Mouse (Mus musculus): ENCODE measurements at regions not wholly inside any gene's neighbourhood (a gene's known extent, or its start where the extent isn't known, plus 50 kb on each side); places are given as distances from the start of the nearest gene placed in this dataset.

- Histone ChIP-seq H3K36me3 (ENCODE audit: control insufficient read depth, insufficient read depth) (no peaks in the 10 kb centered on the region), H3K4me3 (ENCODE audit: low read depth, low read length) (no peak overlapping the region), H3K27ac (ENCODE audit: low read length) (no peak overlapping the region), H3K9ac (ENCODE audit: low read depth, low read length) (no peak overlapping the region), H3K4me2 (ENCODE audit: low read depth, low read length) (no peak overlapping the region), H3K27me3 (ENCODE audit: control insufficient read depth, insufficient read depth, low read depth, low read length) (no peaks in the 10 kb centered on the region), H3K9me3 (replicated peaks; ENCODE audit: control insufficient read depth, low read length) (no peaks in the 10 kb centered on the region), H3K4me1 (ENCODE audit: control insufficient read depth, low read depth, low read length) (no peaks in the 10 kb centered on the region)
- 77% methylated on average over 13 of the region's 13 CpGs for WGBS (ENCODE audit: insufficient replicate concordance)
- ATAC-seq (ENCODE audit: low read depth), result no peak
These were observed 88.3 kb upstream of the Tspan5 start for GRCm38 (mm10) chr3:138653549-138654246.

DNA sequence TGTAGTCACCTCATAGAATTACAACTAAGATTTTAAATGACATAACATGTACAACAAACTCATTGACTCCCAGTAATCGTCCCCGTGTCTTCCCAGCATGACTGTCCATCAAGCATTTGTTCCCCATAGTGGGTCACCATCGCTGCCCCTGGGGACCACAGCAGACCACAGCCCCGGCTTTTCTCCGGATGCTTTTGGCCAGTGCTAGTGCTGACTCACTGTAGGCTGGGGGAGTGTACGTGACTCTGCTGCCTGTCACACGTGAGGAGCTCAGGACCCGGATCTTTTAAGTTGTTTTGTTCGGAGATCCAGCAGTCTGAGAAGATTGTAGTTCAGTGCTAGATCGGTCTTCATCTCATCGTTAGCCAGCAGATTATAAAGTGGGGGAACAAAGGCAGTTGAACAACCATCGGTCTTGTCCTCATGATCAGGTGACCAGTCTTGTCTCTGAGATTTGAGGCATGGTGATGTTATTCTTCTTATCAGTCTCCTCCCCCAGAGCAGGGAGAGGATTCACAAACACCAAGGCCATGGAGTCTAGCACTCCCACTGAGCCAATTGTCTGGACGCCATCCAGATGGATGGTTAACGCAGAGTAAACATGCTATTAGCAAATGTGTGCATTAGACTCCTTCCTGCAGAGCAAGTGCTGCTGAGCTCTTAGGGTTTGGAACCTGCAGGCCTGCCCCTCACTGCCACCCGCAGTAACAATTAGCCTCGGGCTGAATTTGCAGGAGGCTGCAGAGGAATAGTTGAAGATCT lies 87.2 kb upstream of the Tspan5 start:
- Histone ChIP-seq H3K4me2 (ENCODE audit: low read depth, low read length) (no peak overlapping the region), H3K4me1 (ENCODE audit: control insufficient read depth, low read depth, low read length) (no peaks in the 10 kb centered on the region), H3K9ac (ENCODE audit: low read depth, low read length) (no peak overlapping the region), H3K9me3 (replicated peaks; ENCODE audit: control insufficient read depth, low read length) (peaks cover 2% of the 10 kb centered on the region; the same call in 1 of the 2 replicates), H3K27ac (ENCODE audit: low read length) (no peak overlapping the region), H3K36me3 (ENCODE audit: control insufficient read depth, insufficient read depth) (no peaks in the 10 kb centered on the region), H3K27me3 (ENCODE audit: control insufficient read depth, insufficient read depth, low read depth, low read length) (no peaks in the 10 kb centered on the region), H3K4me3 (ENCODE audit: low read depth, low read length) (no peak overlapping the region)
- ATAC-seq (ENCODE audit: low read depth), result peak; percentile 49; the same call in 1 of the 2 replicates
- 69% methylated on average over 16 of the region's 16 CpGs for WGBS (ENCODE audit: insufficient replicate concordance)

- ATAC-seq (ENCODE audit: low read depth), result no peak
- H3K36me3 ChIP-seq (ENCODE audit: control insufficient read depth, insufficient read depth), result no peaks in the 10 kb centered on the region
- 73% methylated on average over 3 of the region's 3 CpGs for WGBS (ENCODE audit: insufficient replicate concordance)
- no peak overlapping the region for H3K27ac ChIP-seq (ENCODE audit: low read length)
- peaks cover 2% of the 10 kb centered on the region; the same call in 1 of the 2 replicates for H3K9me3 ChIP-seq (replicated peaks; ENCODE audit: control insufficient read depth, low read length)
- H3K4me2 ChIP-seq (ENCODE audit: low read depth, low read length), result no peak overlapping the region
- H3K4me1 ChIP-seq (ENCODE audit: control insufficient read depth, low read depth, low read length), result no peaks in the 10 kb centered on the region
- no peak overlapping the region for H3K4me3 ChIP-seq (ENCODE audit: low read depth, low read length)
- H3K9ac ChIP-seq (ENCODE audit: low read depth, low read length), result no peak overlapping the region
- no peaks in the 10 kb centered on the region for H3K27me3 ChIP-seq (ENCODE audit: control insufficient read depth, insufficient read depth, low read depth, low read length)
These were observed 86.5 kb upstream of the Tspan5 start for GRCm38 (mm10) chr3:138655479-138655878.

DNA sequence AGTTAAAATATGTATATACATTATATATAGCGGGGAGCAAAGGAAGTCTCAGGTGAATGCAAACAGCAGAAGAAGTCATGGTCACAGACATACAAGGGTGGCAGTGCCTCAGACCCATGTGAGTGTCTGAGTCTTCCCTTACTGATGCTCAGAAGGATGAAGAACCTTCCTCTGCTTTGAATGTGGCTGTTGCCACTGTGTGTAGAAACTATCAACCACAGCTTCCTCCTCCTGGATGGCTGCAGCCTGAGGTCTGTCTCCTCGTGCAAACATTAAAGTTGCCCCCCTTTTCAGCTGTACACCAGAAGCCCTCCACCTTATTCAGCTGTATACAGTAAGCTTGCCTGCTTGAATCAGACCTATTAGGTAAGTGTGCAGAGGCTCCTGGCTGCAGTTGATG lies 79.4 kb upstream of the Tspan5 start:
- Histone ChIP-seq H3K36me3 (ENCODE audit: control insufficient read depth, insufficient read depth) (no peaks in the 10 kb centered on the region), H3K4me1 (ENCODE audit: control insufficient read depth, low read depth, low read length) (no peaks in the 10 kb centered on the region), H3K27me3 (ENCODE audit: control insufficient read depth, insufficient read depth, low read depth, low read length) (no peaks in the 10 kb centered on the region), H3K4me3 (ENCODE audit: low read depth, low read length) (no peak overlapping the region), H3K27ac (ENCODE audit: low read length) (no peak overlapping the region), H3K9me3 (replicated peaks; ENCODE audit: control insufficient read depth, low read length) (peaks cover 2% of the 10 kb centered on the region; the same call in 1 of the 2 replicates), H3K9ac (ENCODE audit: low read depth, low read length) (no peak overlapping the region), H3K4me2 (ENCODE audit: low read depth, low read length) (no peak overlapping the region)
- WGBS (ENCODE audit: insufficient replicate concordance), result 40% methylated on average over 2 of the region's 2 CpGs
- no peak for ATAC-seq (ENCODE audit: low read depth)

DNA sequence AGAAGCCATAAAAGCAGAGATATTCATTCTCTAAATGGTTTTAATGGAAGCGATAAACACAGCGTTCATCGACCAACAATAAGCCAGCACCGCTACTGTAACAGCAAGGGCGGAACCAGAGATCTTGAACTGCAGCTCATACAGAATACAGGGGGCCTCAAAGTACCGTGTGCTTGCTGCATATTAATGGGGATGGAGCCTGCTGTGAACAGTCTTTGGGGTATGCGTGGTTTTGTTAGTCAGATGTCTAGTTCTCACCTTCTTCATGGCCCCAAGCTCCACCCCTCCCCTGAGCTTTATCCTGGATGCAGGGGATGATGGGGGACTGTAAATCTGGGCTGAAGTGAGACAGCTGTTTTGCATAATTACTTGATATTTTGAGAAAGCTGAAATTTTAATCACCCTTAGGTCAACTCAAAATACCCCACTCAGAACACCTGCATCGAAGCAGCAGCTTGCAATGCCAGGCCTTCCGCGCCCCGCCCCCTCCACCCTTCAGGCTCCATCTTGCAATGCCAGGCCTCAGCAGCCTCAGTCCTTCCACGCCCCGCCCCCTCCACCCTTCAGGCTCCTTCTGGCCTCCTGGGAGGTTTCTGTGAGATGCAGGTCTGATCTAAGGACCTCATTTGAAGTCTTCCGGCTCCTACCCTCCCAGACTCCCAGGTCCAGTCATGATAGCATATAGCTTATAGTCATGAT lies 73.5 kb upstream of the Tspan5 start:
- Histone ChIP-seq H3K4me3 (ENCODE audit: low read depth, low read length) (no peak overlapping the region), H3K9me3 (replicated peaks; ENCODE audit: control insufficient read depth, low read length) (no peaks in the 10 kb centered on the region), H3K9ac (ENCODE audit: low read depth, low read length) (no peak overlapping the region), H3K4me2 (ENCODE audit: low read depth, low read length) (no peak overlapping the region), H3K4me1 (ENCODE audit: control insufficient read depth, low read depth, low read length) (no peaks in the 10 kb centered on the region), H3K36me3 (ENCODE audit: control insufficient read depth, insufficient read depth) (no peaks in the 10 kb centered on the region), H3K27me3 (ENCODE audit: control insufficient read depth, insufficient read depth, low read depth, low read length) (no peaks in the 10 kb centered on the region), H3K27ac (ENCODE audit: low read length) (no peak overlapping the region)
- 76% methylated on average over 14 of the region's 14 CpGs for WGBS (ENCODE audit: insufficient replicate concordance)
- no peak for ATAC-seq (ENCODE audit: low read depth)

DNA sequence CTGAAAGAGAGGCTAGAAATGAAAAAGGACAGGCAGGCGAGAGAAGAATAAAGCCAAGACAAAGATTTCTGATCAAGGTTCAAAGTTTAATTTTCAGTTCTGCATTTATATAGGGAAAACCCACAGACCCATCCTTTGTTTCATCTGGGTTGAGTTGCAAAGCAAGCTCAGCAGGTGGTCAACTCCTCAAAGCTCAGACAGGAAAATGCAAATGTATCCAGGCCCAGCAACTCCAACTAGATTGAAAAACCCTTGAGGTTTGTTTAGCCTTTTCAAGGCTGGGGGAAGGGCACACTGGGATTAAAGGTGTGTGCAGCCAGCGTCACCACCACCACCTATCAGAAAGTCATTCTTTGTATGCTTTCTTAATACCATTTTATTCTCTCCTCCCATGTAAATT lies 66.1 kb upstream of the Tspan5 start:
- H3K4me1 ChIP-seq (ENCODE audit: control insufficient read depth, low read depth, low read length), result no peaks in the 10 kb centered on the region
- H3K27ac ChIP-seq (ENCODE audit: low read length), result no peak overlapping the region
- no peak overlapping the region for H3K4me2 ChIP-seq (ENCODE audit: low read depth, low read length)
- H3K36me3 ChIP-seq (ENCODE audit: control insufficient read depth, insufficient read depth), result no peaks in the 10 kb centered on the region
- H3K9ac ChIP-seq (ENCODE audit: low read depth, low read length), result no peak overlapping the region
- no peaks in the 10 kb centered on the region for H3K27me3 ChIP-seq (ENCODE audit: control insufficient read depth, insufficient read depth, low read depth, low read length)
- H3K4me3 ChIP-seq (ENCODE audit: low read depth, low read length), result no peak overlapping the region
- no peak for ATAC-seq (ENCODE audit: low read depth)
- 47% methylated on average over 2 of the region's 2 CpGs for WGBS (ENCODE audit: insufficient replicate concordance)
- H3K9me3 ChIP-seq (replicated peaks; ENCODE audit: control insufficient read depth, low read length), result no peaks in the 10 kb centered on the region

DNA sequence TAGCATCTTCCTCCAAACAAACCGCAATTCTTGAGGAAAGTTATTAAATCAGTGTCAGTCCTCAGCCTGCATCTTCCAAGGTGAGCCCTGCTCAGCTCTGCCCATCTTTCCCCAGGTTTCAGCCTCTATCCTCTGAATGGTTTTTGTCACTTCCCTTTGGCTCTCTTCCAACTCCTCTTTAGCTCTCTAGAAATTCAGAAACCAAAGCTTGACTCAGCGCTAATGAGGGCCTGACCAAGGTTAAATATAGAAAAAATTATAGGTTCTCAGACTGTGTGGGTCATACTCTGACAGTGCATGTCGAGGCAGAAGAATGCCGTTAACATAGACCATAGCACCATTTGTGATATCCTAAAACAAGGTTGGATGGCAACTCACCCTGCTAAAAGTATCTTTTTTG lies 63.6 kb upstream of the Tspan5 start:
- no peak for ATAC-seq (ENCODE audit: low read depth)
- Histone ChIP-seq H3K4me3 (ENCODE audit: low read depth, low read length) (no peak overlapping the region), H3K4me1 (ENCODE audit: control insufficient read depth, low read depth, low read length) (no peaks in the 10 kb centered on the region), H3K4me2 (ENCODE audit: low read depth, low read length) (no peak overlapping the region), H3K36me3 (ENCODE audit: control insufficient read depth, insufficient read depth) (no peaks in the 10 kb centered on the region), H3K9me3 (replicated peaks; ENCODE audit: control insufficient read depth, low read length) (no peaks in the 10 kb centered on the region), H3K27ac (ENCODE audit: low read length) (no peak overlapping the region), H3K9ac (ENCODE audit: low read depth, low read length) (no peak overlapping the region), H3K27me3 (ENCODE audit: control insufficient read depth, insufficient read depth, low read depth, low read length) (no peaks in the 10 kb centered on the region)
- WGBS (ENCODE audit: insufficient replicate concordance), result 51% methylated on average over 4 of the region's 4 CpGs

- 29% methylated on average over 11 of the region's 11 CpGs for WGBS (ENCODE audit: insufficient replicate concordance)
- ATAC-seq (ENCODE audit: low read depth), result no peak
- no peak overlapping the region for H3K4me2 ChIP-seq (ENCODE audit: low read depth, low read length)
These were observed 55.3 kb upstream of the Tspan5 start for GRCm38 (mm10) chr3:138686636-138687230.

More at GRCm38 (mm10) chr3:138686636-138687230, 55.3 kb upstream of the Tspan5 start:
- Histone ChIP-seq H3K4me1 (ENCODE audit: control insufficient read depth, low read depth, low read length) (no peaks in the 10 kb centered on the region), H3K27ac (ENCODE audit: low read length) (no peak overlapping the region), H3K9ac (ENCODE audit: low read depth, low read length) (no peak overlapping the region), H3K9me3 (replicated peaks; ENCODE audit: control insufficient read depth, low read length) (no peaks in the 10 kb centered on the region), H3K36me3 (ENCODE audit: control insufficient read depth, insufficient read depth) (no peaks in the 10 kb centered on the region), H3K4me3 (ENCODE audit: low read depth, low read length) (no peak overlapping the region), H3K27me3 (ENCODE audit: control insufficient read depth, insufficient read depth, low read depth, low read length) (no peaks in the 10 kb centered on the region)

Data from liver, embryonic 16.5 days (tissue).